Mouse (Mus musculus): ENCODE results near the gene Tpd52l2. TPM values are rescaled to one million over a fixed set of nuclear protein-coding genes. Genes with fewer than 3 reads are reported as not detected.

Gene Tpd52l2
- polyA plus RNA-seq, 1 experiment from 2014 or later = 142 TPM

DNA sequence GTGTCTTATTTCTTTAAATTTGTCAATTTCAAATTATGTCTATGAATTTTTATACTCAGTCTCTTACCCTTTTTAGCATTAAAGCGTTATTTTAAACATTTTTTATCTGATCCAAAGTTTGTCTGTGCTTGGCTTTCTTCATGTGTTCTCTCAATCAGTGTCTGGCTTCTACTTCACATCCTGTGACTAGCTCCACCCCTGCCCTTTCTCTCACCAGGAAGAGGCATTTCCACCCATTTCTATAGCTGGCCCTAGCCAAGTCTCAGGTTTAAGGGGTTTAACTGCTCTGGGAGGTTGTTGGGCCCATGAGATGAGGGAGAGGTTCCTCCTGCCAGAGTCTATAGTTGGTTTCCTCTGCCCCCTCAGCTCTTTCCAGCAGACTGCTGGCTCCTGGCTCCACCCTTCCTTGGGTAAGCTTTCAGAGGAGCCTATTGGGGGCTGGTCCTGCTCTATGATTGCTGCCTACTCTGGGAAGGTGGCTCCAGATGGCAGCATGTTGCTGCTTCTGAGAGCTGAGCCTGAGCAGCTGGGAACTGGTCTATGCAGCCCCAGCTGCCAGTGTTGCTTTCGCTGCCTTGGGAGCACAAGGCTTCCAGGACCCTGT lies 40.6 kb downstream of the Tpd52l2 start:
- no peak overlapping the region for H3K27ac ChIP-seq (ENCODE audit: low read depth, low read length)
- WGBS = 86% methylated on average over 2 of the region's 2 CpGs
- peak; percentile 30 for DNase-seq (ENCODE audit: low spot score)

DNA sequence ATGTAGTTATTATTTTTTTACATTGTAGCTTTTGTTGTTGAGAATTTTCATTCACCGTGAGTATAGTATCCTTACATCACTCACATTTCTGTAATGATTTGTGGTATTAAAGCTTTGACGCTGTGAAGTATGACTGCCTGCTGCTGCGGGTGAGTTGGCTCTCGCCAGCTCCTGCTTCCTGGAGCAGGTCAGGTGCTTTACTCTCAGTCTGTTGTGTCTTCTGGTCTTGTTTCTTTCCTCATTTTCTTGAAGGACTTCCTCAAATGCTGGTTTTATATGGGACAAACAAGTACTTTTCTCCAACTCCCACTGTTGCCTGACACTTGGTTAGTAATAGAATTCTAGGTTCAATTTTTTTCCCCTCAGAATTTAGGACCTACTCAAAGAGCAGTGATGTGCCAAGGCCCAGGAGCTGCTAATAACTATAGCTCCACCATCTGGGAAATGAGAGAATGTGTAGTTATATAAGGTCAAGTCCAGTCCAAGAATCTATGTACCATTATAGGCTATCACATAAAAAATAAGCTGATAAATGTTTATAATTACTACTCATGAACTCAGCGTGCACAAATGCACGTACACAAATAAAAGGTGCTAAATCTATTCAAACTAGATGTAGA lies 44.9 kb downstream of the Tpd52l2 start:
- no peaks in the 10 kb centered on the region for H3K4me1 ChIP-seq (ENCODE audit: control insufficient read depth, insufficient read depth, low read length)
- WGBS = 93% methylated on average over 6 of the region's 6 CpGs
- no peaks in the 10 kb centered on the region for H3K9me3 ChIP-seq (ENCODE audit: control insufficient read depth, low read length)
- ATAC-seq (ENCODE audit: insufficient read depth, low FRiP score, low TSS enrichment) (no peak), DNase-seq (ENCODE audit: low spot score) (no peak)
- H3K9ac ChIP-seq (ENCODE audit: low read length) = no peak overlapping the region
- H3K4me2 ChIP-seq (ENCODE audit: low read depth) = no peak overlapping the region
- no peaks in the 10 kb centered on the region for H3K27me3 ChIP-seq (ENCODE audit: control insufficient read depth, insufficient read depth, low read length)
- H3K36me3 ChIP-seq (ENCODE audit: control insufficient read depth, insufficient read depth, low read length) = no peaks in the 10 kb centered on the region
- no peak overlapping the region for H3K27ac ChIP-seq (ENCODE audit: low read depth, low read length)
- no peak overlapping the region for H3K4me3 ChIP-seq (ENCODE audit: low read depth, low read length)

More for the DNA sequence above, 40.6 kb downstream of the Tpd52l2 start:
- no peaks in the 10 kb centered on the region for H3K36me3 ChIP-seq (ENCODE audit: control insufficient read depth, insufficient read depth, low read length)
- ATAC-seq (ENCODE audit: insufficient read depth, low FRiP score, low TSS enrichment) = no peak
- no peaks in the 10 kb centered on the region for H3K4me1 ChIP-seq (ENCODE audit: control insufficient read depth, insufficient read depth, low read length)
- H3K4me2 ChIP-seq (ENCODE audit: low read depth) = no peak overlapping the region
- H3K4me3 ChIP-seq (ENCODE audit: low read depth, low read length) = no peak overlapping the region
- no peaks in the 10 kb centered on the region for H3K9me3 ChIP-seq (ENCODE audit: control insufficient read depth, low read length)
- H3K27me3 ChIP-seq (ENCODE audit: control insufficient read depth, insufficient read depth, low read length) = no peaks in the 10 kb centered on the region
- no peak overlapping the region for H3K9ac ChIP-seq (ENCODE audit: low read length)

DNA sequence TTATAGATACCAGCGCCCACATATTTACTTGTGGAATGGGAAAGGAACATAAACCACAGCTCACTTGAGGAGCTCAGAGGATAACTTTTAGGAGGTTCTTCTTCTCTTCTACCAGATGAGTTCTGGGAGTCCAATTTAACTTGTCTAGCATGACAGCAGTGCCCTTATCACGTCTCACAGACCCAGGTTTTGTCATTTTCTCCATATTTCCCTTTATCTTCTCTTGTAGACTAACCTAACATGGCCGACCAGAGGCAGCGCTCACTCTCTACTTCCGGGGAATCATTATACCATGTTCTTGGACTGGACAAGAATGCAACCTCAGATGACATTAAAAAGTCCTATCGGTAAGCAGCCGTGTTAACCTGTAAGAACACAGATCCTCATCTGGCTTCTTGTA lies 49.2 kb downstream of the Tpd52l2 start:
- DNase-seq (ENCODE audit: low spot score) (no peak), ATAC-seq (ENCODE audit: insufficient read depth, low FRiP score, low TSS enrichment) (no peak)
- H3K27ac ChIP-seq (ENCODE audit: low read depth, low read length) = no peak overlapping the region
- no peaks in the 10 kb centered on the region for H3K9me3 ChIP-seq (ENCODE audit: control insufficient read depth, low read length)
- no peaks in the 10 kb centered on the region for H3K27me3 ChIP-seq (ENCODE audit: control insufficient read depth, insufficient read depth, low read length)
- H3K4me3 ChIP-seq (ENCODE audit: low read depth, low read length) = no peak overlapping the region
- H3K9ac ChIP-seq (ENCODE audit: low read length) = no peak overlapping the region
- H3K36me3 ChIP-seq (ENCODE audit: control insufficient read depth, insufficient read depth, low read length) = peaks cover 19% of the 10 kb centered on the region
- H3K4me1 ChIP-seq (ENCODE audit: control insufficient read depth, insufficient read depth, low read length) = no peaks in the 10 kb centered on the region
- H3K4me2 ChIP-seq (ENCODE audit: low read depth) = no peak overlapping the region
- WGBS = 96% methylated on average over 7 of the region's 7 CpGs

- no peak overlapping the region for H3K4me3 ChIP-seq (ENCODE audit: low read depth, low read length)
- peaks cover 19% of the 10 kb centered on the region for H3K36me3 ChIP-seq (ENCODE audit: control insufficient read depth, insufficient read depth, low read length)
- no peak for ATAC-seq (ENCODE audit: insufficient read depth, low FRiP score, low TSS enrichment)
- H3K4me1 ChIP-seq (ENCODE audit: control insufficient read depth, insufficient read depth, low read length) = no peaks in the 10 kb centered on the region
- no peak overlapping the region for H3K9ac ChIP-seq (ENCODE audit: low read length)
- no peaks in the 10 kb centered on the region for H3K9me3 ChIP-seq (ENCODE audit: control insufficient read depth, low read length)
- 85% methylated on average over 1 of the region's 1 CpGs for WGBS
- H3K27ac ChIP-seq (ENCODE audit: low read depth, low read length) = no peak overlapping the region
- DNase-seq (ENCODE audit: low spot score) = no peak
- H3K4me2 ChIP-seq (ENCODE audit: low read depth) = no peak overlapping the region
- no peaks in the 10 kb centered on the region for H3K27me3 ChIP-seq (ENCODE audit: control insufficient read depth, insufficient read depth, low read length)
These were observed 51.3 kb downstream of the Tpd52l2 start for GRCm38 (mm10) chr2:181548227-181548626.

DNA sequence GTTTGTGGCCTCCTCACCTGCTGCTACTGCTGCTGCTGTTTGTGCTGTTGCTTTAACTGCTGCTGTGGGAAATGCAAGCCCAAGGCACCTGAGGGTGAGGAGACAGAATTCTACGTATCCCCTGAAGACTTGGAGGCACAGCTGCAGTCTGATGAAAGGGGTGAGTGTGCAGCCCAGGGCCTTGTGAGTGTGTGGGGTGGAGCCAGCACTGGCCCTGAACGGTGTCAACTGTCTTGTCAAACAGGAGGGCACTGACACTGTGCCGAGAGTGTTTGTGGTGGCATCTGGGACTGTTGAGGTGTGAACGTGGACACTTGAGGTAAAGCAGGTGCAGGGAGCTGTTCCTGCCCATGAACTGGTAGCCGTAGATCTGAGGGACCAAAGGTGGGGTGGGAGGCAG lies 51.7 kb downstream of the Tpd52l2 start:
- Histone ChIP-seq H3K27me3 (ENCODE audit: control insufficient read depth, insufficient read depth, low read length) (no peaks in the 10 kb centered on the region), H3K9me3 (ENCODE audit: control insufficient read depth, low read length) (no peaks in the 10 kb centered on the region), H3K36me3 (ENCODE audit: control insufficient read depth, insufficient read depth, low read length) (peaks cover 19% of the 10 kb centered on the region), H3K27ac (ENCODE audit: low read depth, low read length) (no peak overlapping the region), H3K9ac (ENCODE audit: low read length) (no peak overlapping the region), H3K4me1 (ENCODE audit: control insufficient read depth, insufficient read depth, low read length) (no peaks in the 10 kb centered on the region), H3K4me2 (ENCODE audit: low read depth) (no peak overlapping the region), H3K4me3 (ENCODE audit: low read depth, low read length) (no peak overlapping the region)
- no peak for ATAC-seq (ENCODE audit: insufficient read depth, low FRiP score, low TSS enrichment)
- DNase-seq (ENCODE audit: low spot score) = no peak
- 84% methylated on average over 5 of the region's 5 CpGs for WGBS

- 100% methylated on average over 2 of the region's 2 CpGs for WGBS
- ATAC-seq (ENCODE audit: insufficient read depth, low FRiP score, low TSS enrichment) (no peak), DNase-seq (ENCODE audit: low spot score) (no peak)
These were observed 53.3 kb downstream of the Tpd52l2 start for GRCm38 (mm10) chr2:181550233-181550632.

GRCm38 (mm10) chr2:181553772-181554171 lies 56.8 kb downstream of the Tpd52l2 start:
- no peak overlapping the region for H3K4me3 ChIP-seq (ENCODE audit: low read depth, low read length)
- H3K4me2 ChIP-seq (ENCODE audit: low read depth) = no peak overlapping the region
- no peak overlapping the region for H3K9ac ChIP-seq (ENCODE audit: low read length)
- no peaks in the 10 kb centered on the region for H3K4me1 ChIP-seq (ENCODE audit: control insufficient read depth, insufficient read depth, low read length)
- DNase-seq (ENCODE audit: low spot score) (no peak), ATAC-seq (ENCODE audit: insufficient read depth, low FRiP score, low TSS enrichment) (no peak)
- H3K27me3 ChIP-seq (ENCODE audit: control insufficient read depth, insufficient read depth, low read length) = no peaks in the 10 kb centered on the region
- no peaks in the 10 kb centered on the region for H3K9me3 ChIP-seq (ENCODE audit: control insufficient read depth, low read length)
- H3K36me3 ChIP-seq (ENCODE audit: control insufficient read depth, insufficient read depth, low read length) = peaks cover 15% of the 10 kb centered on the region
- H3K27ac ChIP-seq (ENCODE audit: low read depth, low read length) = no peak overlapping the region

More at GRCm38 (mm10) chr2:181550233-181550632, 53.3 kb downstream of the Tpd52l2 start:
- Histone ChIP-seq H3K36me3 (ENCODE audit: control insufficient read depth, insufficient read depth, low read length) (peaks cover 19% of the 10 kb centered on the region), H3K4me1 (ENCODE audit: control insufficient read depth, insufficient read depth, low read length) (no peaks in the 10 kb centered on the region), H3K4me2 (ENCODE audit: low read depth) (no peak overlapping the region), H3K9ac (ENCODE audit: low read length) (no peak overlapping the region), H3K9me3 (ENCODE audit: control insufficient read depth, low read length) (no peaks in the 10 kb centered on the region), H3K4me3 (ENCODE audit: low read depth, low read length) (no peak overlapping the region), H3K27me3 (ENCODE audit: control insufficient read depth, insufficient read depth, low read length) (no peaks in the 10 kb centered on the region), H3K27ac (ENCODE audit: low read depth, low read length) (no peak overlapping the region)

DNA sequence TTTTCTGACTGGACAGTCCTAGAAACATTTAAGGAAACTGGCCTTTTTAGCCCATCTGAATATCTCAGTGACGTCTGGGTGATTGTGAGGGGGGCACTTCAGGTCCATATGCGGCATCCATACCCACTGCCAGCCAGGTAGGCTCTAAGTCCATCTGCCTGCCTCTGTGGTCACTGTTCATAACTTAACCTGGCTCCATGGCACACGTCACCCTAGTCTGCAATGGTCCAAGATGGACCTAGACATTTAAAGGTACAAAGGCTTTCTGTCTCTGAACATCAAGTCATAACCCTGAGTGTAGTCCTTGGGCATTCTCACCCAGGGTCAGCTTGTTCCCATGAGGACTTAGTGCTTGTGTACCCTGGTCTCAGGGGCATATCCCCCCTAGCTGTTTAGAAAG lies 70.4 kb downstream of the Tpd52l2 start:
- no peak overlapping the region for H3K9ac ChIP-seq (ENCODE audit: low read length)
- H3K27me3 ChIP-seq (ENCODE audit: control insufficient read depth, insufficient read depth, low read length) = no peaks in the 10 kb centered on the region
- H3K27ac ChIP-seq (ENCODE audit: low read depth, low read length) = no peak overlapping the region
- no peak overlapping the region for H3K4me3 ChIP-seq (ENCODE audit: low read depth, low read length)
- H3K9me3 ChIP-seq (ENCODE audit: control insufficient read depth, low read length) = no peaks in the 10 kb centered on the region
- no peaks in the 10 kb centered on the region for H3K36me3 ChIP-seq (ENCODE audit: control insufficient read depth, insufficient read depth, low read length)
- H3K4me1 ChIP-seq (ENCODE audit: control insufficient read depth, insufficient read depth, low read length) = no peaks in the 10 kb centered on the region
- ATAC-seq (ENCODE audit: insufficient read depth, low FRiP score, low TSS enrichment) (no peak), DNase-seq (ENCODE audit: low spot score) (no peak)
- 88% methylated on average over 3 of the region's 3 CpGs for WGBS
- H3K4me2 ChIP-seq (ENCODE audit: low read depth) = no peak overlapping the region

Data from neural tube, embryonic 11.5 days (tissue).